Mouse (Mus musculus): ENCODE measurements around the gene Olfr1158.
"Not testable (repeated sequence)": the region's sequence is repeated elsewhere in the genome, so short reads cannot be mapped to it uniquely, and the experiment has no call there.

Olfr1158 gene

GRCm38 (mm10) chr2:87989813-87990212 is at the start of gene Olfr1158:
TSS of gene Olfr1158 (plus strand) at chr2:87990113.
- no peak for DNase-seq (ENCODE audit: low read depth, low spot score)

- DNase-seq (ENCODE audit: low read depth, low spot score) = no peak
Observed at GRCm38 (mm10) chr2:87945037-87945436, 44.9 kb upstream of the Olfr1158 start, which contains the start of gene Olfr1155. TSS of gene Olfr1155 (minus strand) at chr2:87945137.

- no peak for DNase-seq (ENCODE audit: low read depth, low spot score)
Observed at GRCm38 (mm10) chr2:87953000-87953399, 36.9 kb upstream of the Olfr1158 start, which contains the start of gene Olfr1156. TSS of gene Olfr1156 (minus strand) at chr2:87953100.

- DNase-seq (ENCODE audit: low read depth, low spot score) = no peak
Observed at GRCm38 (mm10) chr2:87968199-87968598, 21.7 kb upstream of the Olfr1158 start, which contains the start of gene Olfr1157. TSS of gene Olfr1157 (minus strand) at chr2:87968299.

GRCm38 (mm10) chr2:87974563-87974962 is 15.3 kb upstream of the Olfr1158 start, which contains the start of gene Olfr74:
TSS of gene Olfr74 (minus strand) at chr2:87974663.
- no peak for DNase-seq (ENCODE audit: low read depth, low spot score)

GRCm38 (mm10) chr2:88007515-88008318 is 17.8 kb downstream of the Olfr1158 start, which contains the start of gene Olfr1160:
TSS of gene Olfr1160 (minus strand) at chr2:88008268.
- DNase-seq (ENCODE audit: low read depth, low spot score) = no peak

GRCm38 (mm10) chr2:88022474-88022873 is 32.6 kb downstream of the Olfr1158 start, which contains the start of gene Olfr1161:
TSS of gene Olfr1161 (plus strand) at chr2:88022774.
- DNase-seq (ENCODE audit: low read depth, low spot score) = not testable (repeated sequence)

GRCm38 (mm10) chr2:88037599-88037998 is 47.7 kb downstream of the Olfr1158 start, which contains the start of gene Olfr73:
TSS of gene Olfr73 (minus strand) at chr2:88037699.
- no peak for DNase-seq (ENCODE audit: low read depth, low spot score)
